Mouse (Mus musculus) kidney, adult 2 months (tissue): ENCODE measurements around the gene Nr6a1.

Experiments
- CTCF ChIP-seq: fragments of 200-500 bp; conservative IDR thresholded peaks from 2 replicates; pipeline ENCODE4 v1.5.1; 2011; ENCODE audit warnings: low read depth, mild to moderate bottlenecking, control low read depth, low read length, moderate library complexity, mixed read lengths; ENCODE audit not compliant: insufficient read depth, insufficient read length
- POLR2A ChIP-seq: fragments of 200-500 bp; IDR thresholded peaks from one replicate; pipeline ENCODE4 v1.6.1; 2011; ENCODE audit warnings: low read depth, low read length, control low read depth

GRCm38 (mm10) chr2:38926145-38926891 lies 1.2 kb downstream of the Nr6a1 start:
- TF ChIP-seq CTCF (no peak), POLR2A (no peak)
